Mouse (Mus musculus) testis, adult 10 weeks (tissue): ENCODE measurements around the gene 2610042L04Rik. TPM values are rescaled to one million over a fixed set of nuclear protein-coding genes. Genes with fewer than 3 reads are reported as not detected.

Experiments used
- polyA plus RNA-seq: library from polyadenylated mRNA; stranded (reverse); fragments of 350-450 nt; fragmentation: Illumina TruSeq; extraction: RNeasy Lipid Tissue Mini Kit (QIAGEN cat#74804); gene quantifications from one replicate; pipeline ENCODE4 v1.2.3, GENCODE M21; 2014; ENCODE audit warnings: low read depth, low replicate concordance

The 2610042L04Rik gene
- 2.1 TPM for polyA plus RNA-seq

DNA sequence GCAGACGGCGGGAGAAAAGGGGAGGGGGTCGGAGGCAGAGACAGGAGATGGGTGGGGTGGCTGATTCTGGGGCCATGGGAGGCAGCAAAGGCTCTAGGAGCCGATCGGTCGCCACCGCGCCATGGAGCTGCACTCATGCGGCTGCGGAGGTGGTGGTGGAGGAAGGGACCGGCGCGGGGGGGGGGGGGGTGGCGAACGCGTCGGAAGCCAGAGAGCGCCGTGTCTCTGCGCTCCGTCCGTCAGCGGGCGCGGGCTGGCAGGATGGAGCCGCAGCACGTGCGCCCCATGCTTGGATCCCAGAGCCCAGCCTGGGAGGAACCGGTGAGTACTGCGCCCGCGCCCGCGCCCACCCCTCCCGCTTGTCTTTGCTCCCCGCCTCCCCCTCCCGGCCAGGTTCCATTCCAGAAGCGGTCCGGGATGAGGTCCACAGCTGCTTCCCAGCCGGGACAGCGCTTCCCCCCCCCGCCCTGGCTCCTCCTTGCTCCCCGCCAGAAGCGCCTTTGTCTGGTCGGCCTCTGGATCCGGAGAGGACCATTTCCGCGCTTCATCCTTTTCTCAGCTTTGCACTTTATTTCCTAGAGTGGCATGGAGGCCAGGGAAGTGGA, at the start of gene 2610042L04Rik:
Gene 2610042L04Rik, plus strand, starts transcription at position 288 of the 605 bp plus-strand sequence.

DNA sequence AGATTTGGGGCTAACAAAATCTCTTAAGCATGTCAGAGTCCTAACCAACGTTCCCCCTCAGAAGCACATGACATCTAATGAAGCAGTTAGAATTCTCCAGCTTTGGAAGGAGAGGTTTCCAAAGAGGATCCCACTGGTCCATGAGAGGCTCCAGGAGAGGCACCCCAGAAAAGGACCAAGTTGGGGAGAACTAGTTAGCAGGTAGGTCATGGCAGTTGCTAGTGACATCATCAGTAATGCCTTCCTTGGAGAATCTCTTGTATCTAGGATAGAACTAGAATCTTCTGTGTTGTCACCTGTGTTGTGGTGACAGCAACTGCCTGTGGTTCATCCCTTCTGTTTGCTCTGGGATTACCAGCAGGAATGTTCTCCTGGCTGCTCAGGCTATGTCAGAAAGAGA, 17.6 kb upstream of the 2610042L04Rik start, which contains the start of gene Gm3149:
Gene Gm3149, plus strand, starts transcription at position 301 of the 400 bp plus-strand sequence.

DNA sequence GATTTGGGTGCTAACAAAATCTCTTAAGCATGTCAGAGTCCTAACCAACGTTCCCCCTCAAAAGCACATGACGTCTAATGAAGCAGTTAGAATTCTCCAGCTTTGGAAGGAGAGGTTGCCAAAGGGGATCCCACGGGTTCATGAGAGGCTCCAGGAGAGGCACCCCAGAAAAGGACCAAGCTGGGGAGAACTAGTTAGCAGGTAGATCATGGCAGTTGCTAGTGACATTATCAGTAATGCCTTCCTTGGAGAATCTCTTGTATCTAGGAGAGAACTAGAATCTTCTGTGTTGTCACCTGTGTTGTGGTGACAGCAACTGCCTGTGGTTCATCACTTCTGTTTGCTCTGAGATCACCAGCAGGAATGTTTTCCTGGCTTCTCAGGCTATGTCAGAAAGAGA, 62.7 kb downstream of the 2610042L04Rik start, which contains the start of gene Gm3159:
Gene Gm3159, plus strand, starts transcription at position 301 of the 400 bp plus-strand sequence.

Other genes starting within 250 kb of the 2610042L04Rik start
- gene Gm8108, start 224.2 kb upstream of the 2610042L04Rik start, polyA plus RNA-seq = 6.8 TPM
- gene Gm3127, start 169.7 kb upstream of the 2610042L04Rik start, polyA plus RNA-seq = 8.5 TPM
- gene Gm2974, start 152.2 kb upstream of the 2610042L04Rik start, polyA plus RNA-seq = 4.1 TPM
- 3.0 TPM for gene Gm3138, start 85.1 kb upstream of the 2610042L04Rik start, polyA plus RNA-seq
- gene Gm3149, start 17.5 kb upstream of the 2610042L04Rik start, polyA plus RNA-seq = 57.3 TPM
- gene Gm3159, start 62.8 kb downstream of the 2610042L04Rik start, polyA plus RNA-seq = 0.50 TPM
- gene Gm3164, start 80.7 kb downstream of the 2610042L04Rik start, polyA plus RNA-seq = 2.3 TPM
- gene Gm3173, start 96.2 kb downstream of the 2610042L04Rik start, polyA plus RNA-seq = 3.7 TPM
- 113 TPM for gene Gm3182, start 147.0 kb downstream of the 2610042L04Rik start, polyA plus RNA-seq
- gene Gm3047, start 220.6 kb downstream of the 2610042L04Rik start, polyA plus RNA-seq = not detected